Mouse (Mus musculus): Measurements from ENCODE around the gene Megf9.

Gene Megf9

DNA sequence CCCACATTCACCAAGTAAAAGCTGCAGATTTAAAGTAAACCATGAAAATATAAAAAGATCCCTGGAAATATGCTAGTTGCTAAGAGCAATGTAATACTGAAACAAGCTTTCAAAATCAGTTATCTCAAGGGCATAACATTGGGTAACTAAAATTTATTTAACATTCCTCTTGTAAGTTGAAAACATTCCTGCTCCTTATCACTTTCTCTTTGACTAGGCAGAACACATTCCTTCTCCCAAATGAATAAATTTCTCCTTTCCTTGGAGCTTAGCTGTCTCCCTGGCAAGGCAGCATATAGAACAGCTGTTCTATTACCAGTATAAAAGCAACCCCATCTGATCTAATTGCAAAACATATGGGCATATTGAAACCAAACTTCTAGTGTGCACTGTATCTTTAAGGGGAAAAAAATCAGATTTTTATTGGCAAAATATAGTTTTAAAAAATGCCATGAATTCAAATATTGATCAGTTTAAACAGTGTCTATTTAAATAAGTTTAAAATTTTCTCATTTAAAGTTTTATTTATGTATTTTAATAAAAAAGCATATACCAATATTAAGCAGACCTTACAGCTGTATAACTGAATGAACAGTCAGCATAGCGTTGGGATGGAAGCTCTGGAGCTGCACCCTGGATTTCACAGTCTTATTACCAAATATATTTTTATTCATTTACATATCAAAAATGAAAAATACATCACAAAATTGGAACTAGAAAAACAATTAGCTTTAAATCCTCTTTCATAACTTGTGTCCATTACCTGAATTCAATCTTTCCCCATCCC lies 13.1 kb downstream of the Megf9 start:
- DNase-seq = no peak

DNA sequence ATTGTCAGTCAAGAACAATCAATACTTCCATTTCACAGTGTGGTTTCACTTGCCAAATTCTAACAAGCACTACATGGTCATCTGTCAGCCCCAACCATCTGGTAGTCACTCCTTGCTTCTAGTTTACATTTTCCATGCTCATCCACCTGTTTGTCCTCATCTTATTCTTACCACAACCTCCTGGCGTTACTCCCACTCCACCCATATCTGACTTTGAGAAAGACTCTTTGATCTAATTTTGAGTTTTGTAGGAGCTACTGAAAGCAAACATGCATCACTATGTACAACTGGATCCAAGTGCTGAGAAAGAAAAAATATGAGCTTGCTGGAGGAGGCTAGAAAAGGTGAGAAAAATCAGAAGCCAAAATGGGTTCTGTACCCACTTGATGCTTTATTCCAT lies 17.1 kb downstream of the Megf9 start:
- peak; percentile 71 for DNase-seq

DNA sequence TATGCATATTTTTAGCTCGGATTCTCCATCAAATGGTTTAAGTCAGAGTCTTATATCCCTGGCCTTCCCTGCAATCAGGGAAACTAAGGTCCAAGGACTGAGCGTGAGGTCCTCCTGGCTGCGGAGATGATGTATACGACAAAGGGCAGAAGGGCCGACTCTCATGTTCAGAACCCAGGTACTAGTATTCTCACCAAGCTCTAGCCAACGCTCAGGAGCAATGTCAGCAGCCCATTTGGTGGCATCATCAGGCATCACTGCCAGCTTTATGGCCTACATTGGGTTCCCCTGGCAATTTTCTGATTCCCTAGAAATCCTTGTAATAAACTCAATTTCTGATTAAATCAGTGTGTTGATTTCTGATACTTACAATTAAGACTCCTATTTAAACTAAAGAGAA lies 18.5 kb downstream of the Megf9 start:
- DNase-seq = no peak

DNA sequence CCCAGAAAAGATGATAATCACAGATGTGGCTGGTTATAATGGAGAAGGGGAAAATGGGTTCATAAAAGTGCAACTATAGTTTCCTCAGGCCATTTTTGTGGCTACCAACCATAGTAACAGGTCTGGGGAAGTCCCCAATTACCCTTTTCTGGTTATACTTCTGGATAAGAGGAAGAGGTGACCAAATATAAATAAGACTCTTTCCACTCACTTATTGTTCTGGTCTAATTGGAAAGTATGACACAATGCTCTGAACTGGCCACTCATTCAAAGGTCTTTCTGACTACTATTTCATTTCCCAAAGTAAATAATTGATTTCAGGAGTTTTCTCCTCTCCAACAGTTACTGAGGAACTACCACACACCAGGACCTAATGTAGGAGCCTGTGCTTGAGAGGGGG lies 19.3 kb downstream of the Megf9 start:
- no peak for DNase-seq

DNA sequence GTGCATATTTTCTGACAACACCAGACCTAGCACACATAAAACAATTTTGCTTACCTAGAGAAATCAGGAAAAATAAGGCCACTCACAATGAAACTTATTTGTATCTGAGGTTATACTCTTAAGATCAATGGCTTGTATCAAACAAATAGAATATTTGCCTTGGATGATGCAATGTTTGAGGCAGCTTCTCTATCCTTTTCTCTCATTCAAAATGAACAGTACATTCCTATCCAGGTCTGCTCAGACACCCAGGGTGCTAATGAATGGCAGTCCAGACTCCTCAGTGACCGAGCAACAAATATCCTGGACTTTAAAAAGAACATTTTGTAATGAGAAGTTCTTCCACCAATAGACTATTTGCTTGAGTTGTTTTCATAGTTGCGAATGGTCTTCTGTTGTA lies 24.8 kb downstream of the Megf9 start:
- DNase-seq = no peak

DNA sequence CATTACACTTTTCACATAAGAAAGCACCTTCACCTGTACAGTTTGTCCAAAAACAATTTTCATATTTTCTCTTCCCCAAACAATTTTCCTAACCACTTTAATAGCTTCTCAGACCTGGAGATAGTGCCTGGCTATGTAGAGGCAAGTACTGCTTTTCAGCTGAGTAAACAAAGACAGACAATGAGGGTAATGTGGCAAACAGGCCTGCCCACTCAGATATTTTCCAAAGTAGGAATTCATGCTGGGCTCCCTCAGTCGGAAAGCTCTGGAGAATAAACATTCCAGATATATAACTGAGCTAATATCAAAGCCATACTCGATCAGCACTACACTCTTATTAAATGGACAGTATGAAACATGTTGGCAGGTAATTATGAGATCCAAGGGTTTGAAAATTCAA lies 25.2 kb downstream of the Megf9 start:
- DNase-seq = no peak

DNA sequence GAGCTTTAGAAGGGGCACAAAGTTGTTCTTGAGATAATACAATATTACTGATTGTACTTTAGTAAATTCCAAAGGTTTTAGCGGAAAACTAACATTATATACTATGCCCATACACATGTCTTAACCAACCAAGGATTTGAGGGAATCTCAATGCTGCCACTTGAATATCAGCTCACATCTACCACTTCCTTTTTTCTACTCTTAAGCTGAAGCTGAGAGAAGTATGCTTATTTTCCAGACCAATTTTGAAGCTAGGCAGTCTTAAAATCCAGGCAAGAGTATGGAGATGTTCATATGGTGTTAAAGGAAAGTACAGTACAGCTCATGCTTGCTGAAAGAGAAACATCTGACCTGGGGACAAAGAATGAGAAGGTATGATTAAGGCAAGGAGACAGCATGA lies 26.6 kb downstream of the Megf9 start:
- no peak for DNase-seq

DNA sequence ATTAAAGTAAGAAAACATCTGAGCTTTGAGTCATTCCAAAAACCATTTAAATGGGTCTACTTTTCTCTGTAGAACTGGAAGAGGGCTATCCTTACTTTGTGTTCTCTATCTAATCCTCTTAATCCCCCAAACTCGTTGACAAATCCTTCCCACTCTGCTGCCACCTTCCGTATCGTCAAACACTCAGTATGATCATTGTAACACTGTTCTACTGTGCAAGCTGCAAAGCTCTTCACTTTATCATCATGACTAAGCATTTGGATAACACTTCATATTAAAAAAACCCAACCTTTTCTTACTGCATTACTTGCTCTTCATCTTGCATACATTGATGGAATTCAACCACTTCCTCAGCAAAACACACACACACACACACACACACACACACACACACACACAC lies 28.8 kb downstream of the Megf9 start:
- DNase-seq = no peak

DNA sequence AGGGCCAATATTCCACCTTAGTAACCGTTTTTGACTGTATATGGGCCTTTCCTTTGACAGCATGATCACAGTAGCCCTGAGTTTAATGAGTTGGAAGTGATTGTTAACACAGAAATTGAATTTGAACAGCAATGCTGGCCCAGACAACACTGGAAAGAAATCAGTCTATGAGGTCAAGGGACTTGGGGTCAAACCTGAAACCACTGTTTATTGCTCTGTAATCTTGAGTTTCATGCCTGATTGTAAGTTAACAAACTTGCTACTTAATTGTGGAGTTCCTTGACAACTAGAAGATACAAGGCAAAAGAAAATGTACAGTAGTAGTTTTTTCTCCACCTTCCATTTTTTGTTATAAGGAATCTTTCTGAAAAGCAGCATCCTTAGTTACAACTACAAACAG lies 31.0 kb downstream of the Megf9 start:
- DNase-seq = no peak

DNA sequence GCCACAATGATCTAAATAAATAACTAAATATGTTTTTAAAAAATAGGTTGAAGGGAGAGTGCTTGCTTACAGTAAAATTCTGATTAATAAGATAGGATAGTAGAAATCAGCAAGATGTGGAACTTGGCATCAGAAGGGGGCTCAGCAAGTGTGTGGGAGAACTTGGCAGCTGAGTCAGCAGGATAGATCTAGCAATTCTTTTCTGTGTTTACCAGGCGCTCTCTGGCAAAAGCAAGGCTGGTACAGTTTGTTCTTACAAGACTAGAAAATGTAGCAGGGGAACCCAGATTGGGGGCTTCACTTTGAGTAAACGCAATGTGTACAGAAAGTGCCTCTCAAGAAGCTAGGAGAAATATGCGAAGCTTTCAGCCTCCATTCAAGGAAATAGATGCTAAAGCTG lies 35.5 kb downstream of the Megf9 start:
- DNase-seq = peak; percentile 53

DNA sequence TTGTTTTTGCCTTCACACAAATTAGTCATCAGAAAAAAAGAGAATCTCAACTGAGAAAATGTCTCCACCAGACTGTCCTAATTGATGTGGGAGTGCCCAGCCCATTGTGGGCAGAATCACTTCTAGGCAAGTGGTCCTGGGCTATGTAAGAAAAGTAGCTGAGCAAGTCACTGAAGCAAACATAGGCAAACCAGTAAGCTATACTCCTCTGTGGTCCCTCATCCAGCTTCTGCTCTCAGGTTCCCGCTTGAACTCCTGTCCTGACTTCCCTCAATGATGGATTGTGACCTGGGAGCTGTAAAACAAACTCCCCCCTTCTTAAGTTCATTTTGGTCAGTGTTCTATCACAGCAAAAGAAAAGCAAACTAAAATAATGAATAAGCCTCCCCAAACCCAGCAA lies 37.8 kb downstream of the Megf9 start:
- DNase-seq = no peak

DNA sequence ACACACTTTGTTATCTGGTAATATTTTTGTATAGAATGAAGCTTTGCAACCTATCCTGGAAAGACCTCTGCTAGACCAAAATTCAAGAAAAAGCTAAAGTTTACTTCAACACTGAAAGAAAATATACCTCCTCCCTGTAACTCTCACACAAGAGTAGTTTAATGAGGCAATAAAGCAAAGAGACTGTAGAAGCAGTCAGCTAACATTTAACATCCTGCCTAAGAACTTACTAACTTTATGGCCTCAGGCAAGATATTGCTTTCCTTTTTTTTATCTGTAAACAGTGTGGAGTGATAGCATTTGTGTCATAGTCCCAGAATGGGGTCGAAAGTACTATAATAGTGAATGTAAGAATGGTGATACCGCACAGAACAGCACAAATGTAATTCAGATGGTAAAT lies 45.0 kb downstream of the Megf9 start:
- DNase-seq = no peak

DNA sequence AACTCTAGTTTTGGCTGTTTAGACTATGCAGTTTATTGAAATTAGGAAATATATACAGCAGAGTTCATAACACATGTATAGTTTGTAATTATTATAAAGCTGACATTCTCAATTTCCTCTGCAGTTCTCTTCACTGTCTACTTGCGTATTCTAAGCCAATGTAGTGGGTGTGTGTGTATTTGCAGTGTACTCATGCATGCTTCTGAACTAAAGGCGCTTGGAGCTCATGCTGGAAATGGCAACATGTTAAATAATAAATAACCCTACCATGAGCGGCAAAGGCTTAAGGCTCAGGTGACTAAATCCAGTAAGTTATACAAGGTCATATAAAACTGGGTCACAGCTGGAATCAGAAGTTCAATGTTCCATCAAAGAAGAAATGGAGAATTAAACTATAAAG lies 46.4 kb downstream of the Megf9 start:
- no peak for DNase-seq

DNA sequence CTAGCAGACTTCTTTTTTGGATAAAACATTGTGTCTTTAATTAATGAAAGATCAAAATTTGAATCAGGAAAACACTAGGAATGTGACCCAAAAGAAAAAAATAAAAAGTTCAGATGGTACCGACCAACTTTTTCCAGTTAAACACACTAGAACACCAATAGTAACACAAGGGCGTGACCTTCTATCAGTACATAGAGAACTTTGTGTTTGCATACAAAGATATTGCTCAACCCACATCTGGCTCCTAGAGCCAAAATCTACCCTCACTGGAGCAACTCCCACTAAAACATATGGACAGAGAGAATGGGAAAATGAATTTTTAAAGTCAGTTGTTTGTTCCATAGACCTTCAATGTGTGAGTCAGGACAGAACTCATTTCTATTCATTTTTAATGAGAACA lies 50.7 kb downstream of the Megf9 start:
- no peak for DNase-seq

DNA sequence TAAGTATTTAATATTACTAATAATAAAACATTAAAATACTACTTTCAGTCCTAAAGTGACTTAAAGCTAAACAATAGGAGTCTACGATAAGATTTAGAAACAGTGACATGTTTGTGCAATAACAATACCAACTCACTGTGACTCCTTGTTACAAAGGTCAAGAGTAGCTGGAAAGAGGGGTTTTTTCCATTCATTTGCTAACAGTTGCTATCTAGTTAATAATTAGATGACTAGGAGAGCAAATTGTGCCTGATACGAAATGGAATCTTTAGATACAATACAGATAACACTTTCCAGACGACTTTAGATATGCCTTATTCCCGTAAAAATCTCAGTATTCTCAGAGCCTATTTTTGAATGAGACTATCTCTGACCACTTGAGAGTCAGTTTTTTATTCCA lies 52.9 kb downstream of the Megf9 start:
- DNase-seq = no peak

DNA sequence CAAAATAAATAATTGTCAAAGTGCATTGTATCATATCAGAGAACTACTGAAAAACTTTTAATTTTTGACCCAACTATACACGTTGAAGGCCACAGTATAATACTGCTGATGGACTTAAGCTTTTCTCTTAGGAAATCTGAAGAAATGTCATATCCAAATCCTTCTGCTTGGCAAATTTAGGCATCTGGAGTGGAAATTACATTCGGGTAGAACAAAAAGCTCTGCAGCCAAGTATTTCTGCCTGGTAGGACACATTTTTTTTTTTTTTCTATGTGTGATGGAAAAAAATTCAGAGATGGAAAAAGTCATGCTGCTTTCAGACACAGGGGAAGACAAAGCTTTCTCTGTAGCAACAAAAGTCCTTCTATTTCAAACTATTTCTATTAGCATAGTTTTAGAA lies 63.4 kb downstream of the Megf9 start:
- DNase-seq = no peak

DNA sequence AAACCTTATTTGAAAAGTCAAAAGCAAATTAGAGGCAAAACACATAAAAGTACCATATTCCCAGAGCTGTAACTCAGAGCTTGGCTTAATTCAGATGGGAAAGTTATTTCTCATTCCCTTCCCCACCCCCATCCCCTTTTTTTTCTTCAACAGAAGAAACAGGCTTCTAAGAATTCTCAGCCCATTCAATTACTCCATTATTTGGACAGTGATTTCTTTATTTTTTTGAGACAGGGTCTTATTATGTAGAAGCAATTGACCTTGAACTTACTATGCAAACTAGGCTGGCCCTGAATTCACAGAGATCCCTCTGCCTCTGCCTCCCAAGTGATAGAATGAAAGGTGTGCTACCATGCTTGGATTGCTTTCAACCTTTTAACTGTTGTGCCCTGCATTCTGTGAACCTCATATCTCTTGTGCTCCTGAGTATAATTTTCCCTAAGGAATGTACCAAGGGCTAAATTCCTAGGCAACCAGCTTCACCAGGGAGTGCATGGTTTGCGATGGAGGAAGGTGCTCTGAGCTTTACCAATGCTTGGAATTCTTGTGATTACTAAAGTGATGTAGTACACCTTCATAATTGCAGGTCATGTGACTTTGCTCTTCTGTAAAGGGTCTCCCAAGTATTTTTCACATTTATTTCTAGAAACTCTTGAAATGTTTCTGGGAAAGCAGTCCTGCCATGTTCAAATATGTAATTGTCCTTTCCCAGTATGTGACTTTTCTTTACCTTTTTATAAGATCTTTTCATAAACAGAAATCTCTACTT lies 68.7 kb downstream of the Megf9 start:
- DNase-seq = no peak

DNA sequence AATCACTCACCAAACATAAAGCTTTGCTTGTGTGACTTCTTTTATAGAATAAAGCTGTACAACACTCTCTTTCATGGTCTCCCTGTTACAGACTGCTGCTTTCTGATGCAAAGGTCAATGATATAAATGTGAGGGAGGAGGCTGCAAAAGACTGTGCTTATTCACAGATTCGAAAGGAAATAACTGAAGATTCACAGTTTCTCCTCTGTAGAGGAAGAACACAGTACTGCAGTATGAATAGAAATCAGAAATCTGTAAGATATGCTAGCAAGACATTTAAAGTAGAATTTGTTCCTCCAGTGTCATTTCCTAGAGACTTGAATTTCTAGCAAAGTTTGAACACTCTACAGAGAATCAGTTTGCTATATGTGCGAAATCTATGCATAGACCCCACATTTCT lies 71.5 kb downstream of the Megf9 start:
- no peak for DNase-seq

DNA sequence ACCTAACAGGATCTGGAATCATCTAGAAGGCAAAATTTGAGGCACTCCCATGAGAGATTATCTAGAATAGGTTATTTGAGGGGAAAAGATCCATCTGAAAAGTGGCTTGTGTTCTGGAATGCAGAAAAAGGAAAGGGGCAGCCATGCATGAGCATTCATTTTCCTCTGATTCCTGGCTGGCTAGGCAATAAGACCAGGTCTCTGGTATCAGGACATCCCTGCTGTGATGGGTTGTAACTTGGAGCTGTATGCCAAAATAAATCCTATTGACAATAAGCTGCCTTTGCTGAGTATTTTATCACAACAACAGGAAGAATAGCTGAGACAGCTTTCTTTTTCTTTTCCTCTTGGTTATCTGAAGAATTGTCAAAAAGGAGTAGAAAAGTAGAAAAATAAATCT lies 73.4 kb downstream of the Megf9 start:
- DNase-seq = no peak

DNA sequence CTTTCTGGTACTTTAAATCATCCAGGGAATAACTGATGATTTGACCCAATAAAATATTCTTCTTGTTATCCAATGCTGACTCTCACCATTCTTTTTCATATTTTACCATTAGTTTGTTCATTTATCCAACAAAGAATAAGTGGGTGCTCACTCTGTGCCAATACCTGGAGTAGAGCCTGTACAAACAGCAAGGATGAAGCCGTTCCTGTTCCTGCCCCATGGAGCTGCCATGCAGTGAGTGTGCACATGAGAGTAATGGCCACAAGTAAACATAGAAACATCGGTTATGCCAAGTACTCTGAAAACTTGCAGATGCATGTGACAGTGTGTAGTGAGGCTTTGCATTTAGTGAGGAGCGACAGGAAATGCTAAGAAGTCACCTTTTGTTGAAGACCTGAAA lies 82.6 kb downstream of the Megf9 start:
- DNase-seq = no peak

DNA sequence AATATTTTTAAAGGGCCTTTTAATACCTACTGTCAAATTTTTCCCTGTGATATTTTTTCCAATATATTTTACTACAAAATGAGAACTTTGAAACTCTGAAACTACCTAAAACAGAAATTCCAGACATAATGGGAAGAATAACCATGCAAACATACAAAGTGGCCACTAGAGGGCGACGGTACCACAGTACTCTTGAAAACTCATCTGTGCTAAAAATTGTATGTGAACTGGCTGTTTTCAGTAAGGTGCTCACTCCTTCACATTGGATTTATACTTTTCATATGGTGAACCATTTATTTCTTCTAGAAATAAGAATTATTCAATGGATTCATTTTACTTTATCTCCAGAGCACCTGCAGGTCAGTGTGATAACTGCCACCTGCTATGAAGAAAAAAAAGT lies 83.0 kb downstream of the Megf9 start:
- DNase-seq = peak; percentile 49

DNA sequence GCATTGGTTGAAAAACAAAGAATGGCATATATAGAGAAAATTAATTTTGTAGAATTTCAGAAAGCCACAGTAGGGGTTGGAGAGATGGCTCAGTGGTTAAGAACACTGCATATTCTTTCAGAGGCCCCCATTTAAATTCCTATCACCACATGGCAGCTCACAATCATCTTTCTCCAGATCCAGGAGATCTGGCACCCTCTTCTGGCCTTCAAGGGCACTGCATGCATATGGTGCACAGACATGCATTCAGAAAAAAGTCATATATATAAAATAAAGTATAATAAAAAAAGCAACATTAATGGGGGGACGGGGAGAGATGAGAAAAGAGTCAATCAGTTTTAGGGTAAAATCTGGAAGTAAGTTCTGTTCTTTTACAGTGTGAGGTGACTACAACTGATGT lies 85.1 kb downstream of the Megf9 start:
- no peak for DNase-seq

DNA sequence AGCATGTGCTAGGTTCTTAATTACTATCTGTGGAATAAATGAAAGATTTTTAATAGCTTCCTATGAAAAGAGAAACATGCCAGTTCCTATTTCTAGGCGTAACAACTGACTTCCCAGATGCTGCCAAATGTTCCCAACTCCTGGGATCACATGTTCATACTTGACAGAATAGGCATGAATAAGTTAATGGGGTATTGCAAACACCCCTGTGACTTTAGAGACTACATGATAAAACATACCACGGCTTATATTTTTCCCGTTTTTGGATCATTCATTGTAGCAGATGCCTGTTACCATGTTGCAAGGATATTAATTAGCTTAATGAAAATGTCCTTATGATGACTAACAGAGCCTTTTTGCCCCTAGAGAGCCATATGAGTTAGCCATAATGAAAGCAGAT lies 88.0 kb downstream of the Megf9 start:
- DNase-seq = no peak

DNA sequence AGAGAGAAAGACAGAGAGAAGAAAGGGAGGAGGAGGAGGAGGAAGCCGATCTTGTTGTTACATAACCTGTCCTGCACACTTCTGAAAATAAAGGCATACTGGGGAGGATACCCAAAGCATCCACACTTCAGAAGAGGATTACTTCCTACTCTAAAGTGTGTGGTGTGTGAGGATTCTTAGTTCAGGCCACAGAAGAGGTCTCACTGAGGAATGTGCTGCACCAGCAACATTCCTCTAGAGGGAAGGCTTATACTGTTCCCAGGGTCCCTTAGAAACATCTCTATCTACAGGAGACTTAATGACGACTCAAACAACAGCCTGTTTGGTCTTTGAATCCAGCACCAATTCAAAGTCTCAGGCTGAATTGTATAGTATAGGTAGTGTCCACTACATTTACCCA lies 114.6 kb downstream of the Megf9 start:
- no peak for DNase-seq

DNA sequence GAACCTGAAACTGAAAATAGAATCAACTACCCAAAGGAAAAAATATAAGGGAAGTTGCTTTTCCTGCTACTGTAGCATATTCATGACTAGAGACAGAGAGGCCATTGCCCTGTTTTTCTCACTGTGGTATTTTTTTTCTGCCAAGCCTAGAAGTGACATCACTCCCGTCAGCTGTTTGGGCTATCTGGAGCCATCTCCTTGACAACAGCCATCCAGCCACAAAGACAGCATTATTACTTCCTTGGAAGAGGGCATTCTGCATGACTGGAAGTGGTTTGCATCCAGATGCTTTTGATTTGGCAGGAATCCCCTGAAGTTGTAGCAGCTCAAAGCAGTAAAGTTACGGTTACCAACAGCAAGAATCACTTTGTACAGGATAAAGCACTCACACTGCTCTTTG lies 122.7 kb downstream of the Megf9 start:
- DNase-seq = peak; percentile 57

Data from right cerebral cortex, adult 18-20 months (tissue).